Mouse (Mus musculus) lung, embryonic 16.5 days (tissue): ENCODE results near the gene Plekha1. TPM values are rescaled to one million over a fixed set of nuclear protein-coding genes. Genes with fewer than 3 reads are reported as not detected.

Experiments used
- ATAC-seq: fragments of 200-750 bp; cut with Nextera tagmentation; 2 replicates; pipeline ENCODE4 v1.8.0; 2017; ENCODE audit warnings: low read depth, mild to moderate bottlenecking, moderate library complexity
- H3K27ac ChIP-seq: fragments of 300-500 bp; sonication (generic); 2 replicates; pipeline ENCODE4 v1.5.1; 2014; ENCODE audit warnings: mild to moderate bottlenecking, control low read depth, low read length
- H3K27me3 ChIP-seq: fragments of 300-500 bp; sonication (generic); 2 replicates; pipeline ENCODE4 v1.6.1; 2014; ENCODE audit warnings: low read depth, low read length, mixed read lengths; ENCODE audit not compliant: control insufficient read depth, insufficient read depth
- H3K36me3 ChIP-seq: fragments of 300-500 bp; sonication (generic); 2 replicates; pipeline ENCODE4 v1.6.1; 2014; ENCODE audit warnings: low read length; ENCODE audit not compliant: control insufficient read depth, insufficient read depth
- H3K4me1 ChIP-seq: fragments of 300-500 bp; sonication (generic); replicated peaks from 2 replicates; pipeline ENCODE4 v1.6.1; 2014; ENCODE audit warnings: low read length, mixed read lengths; ENCODE audit not compliant: control insufficient read depth, insufficient read depth
- H3K4me2 ChIP-seq: fragments of 300-500 bp; sonication (generic); 2 replicates; pipeline ENCODE4 v1.6.1; 2014; ENCODE audit warnings: low read depth, low read length, control low read depth
- H3K4me3 ChIP-seq: fragments of 300-500 bp; sonication (generic); 2 replicates; pipeline ENCODE4 v1.5.1; 2014; ENCODE audit warnings: mild to moderate bottlenecking, low read length, control low read depth
- H3K9ac ChIP-seq: fragments of 300-500 bp; sonication (generic); 2 replicates; pipeline ENCODE4 v1.6.1; 2014; ENCODE audit warnings: low read length, control low read depth
- H3K9me3 ChIP-seq: fragments of 300-500 bp; sonication (generic); 2 replicates; pipeline ENCODE4 v1.6.1; 2016; ENCODE audit warnings: low read length; ENCODE audit not compliant: control insufficient read depth
- WGBS: fragments of 180-500 bp; shearing (Covaris S2); extraction: QIAGEN DNeasy Blood & Tissue Kit; methylation state at CpG from one replicate; pipeline ENCODE4 v1.1.7; 2014; 5-methylcytosine and 5-hydroxymethylcytosine counted together
- microRNA-seq: library from miRNA; unstranded; fragments of <30 nt; microRNA quantifications from one replicate; pipeline ENCODE4, GENCODE M21; 2016
- polyA plus RNA-seq: library from polyadenylated mRNA; unstranded; fragments of >200 nt; fragmentation: Nextera tagmentation; extraction: Ambion mirVana; gene quantifications from 2 replicates; pipeline ENCODE4 v1.2.1, GENCODE M21; 2015

Plekha1 gene
- polyA plus RNA-seq, 1 experiment from 2014 or later: 71.8 TPM

DNA sequence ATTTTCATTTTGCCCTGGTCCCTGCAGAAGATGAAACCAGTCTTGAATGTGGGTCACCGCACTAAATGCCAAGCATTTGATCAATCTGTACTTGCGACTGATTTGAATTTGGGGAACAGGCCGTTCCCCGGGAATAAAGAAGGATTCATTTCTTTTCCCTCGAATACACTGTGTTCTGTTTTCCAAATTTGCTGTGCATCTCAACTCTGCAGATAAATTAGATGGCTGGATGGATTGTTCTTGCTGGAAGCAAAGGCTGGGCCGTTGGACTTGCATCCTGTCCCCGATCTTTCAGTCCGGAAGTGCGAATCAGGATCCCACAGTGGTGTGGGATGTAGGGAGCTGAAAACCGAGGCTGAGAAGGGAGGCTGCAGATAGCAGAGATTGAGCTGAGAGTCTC is 87.8 kb downstream of the Plekha1 start:
- no peak for ATAC-seq
- H3K4me1 ChIP-seq: peaks cover 10% of the 10 kb centered on the region
- 90% methylated on average over 10 of the region's 10 CpGs for WGBS
- no peaks in the 10 kb centered on the region for H3K9me3 ChIP-seq
- H3K4me3 ChIP-seq: no peak overlapping the region
- H3K4me2 ChIP-seq: no peak overlapping the region
- H3K36me3 ChIP-seq: no peaks in the 10 kb centered on the region
- no peaks in the 10 kb centered on the region for H3K27me3 ChIP-seq
- H3K9ac ChIP-seq: no peak overlapping the region
- H3K27ac ChIP-seq: no peak overlapping the region

DNA sequence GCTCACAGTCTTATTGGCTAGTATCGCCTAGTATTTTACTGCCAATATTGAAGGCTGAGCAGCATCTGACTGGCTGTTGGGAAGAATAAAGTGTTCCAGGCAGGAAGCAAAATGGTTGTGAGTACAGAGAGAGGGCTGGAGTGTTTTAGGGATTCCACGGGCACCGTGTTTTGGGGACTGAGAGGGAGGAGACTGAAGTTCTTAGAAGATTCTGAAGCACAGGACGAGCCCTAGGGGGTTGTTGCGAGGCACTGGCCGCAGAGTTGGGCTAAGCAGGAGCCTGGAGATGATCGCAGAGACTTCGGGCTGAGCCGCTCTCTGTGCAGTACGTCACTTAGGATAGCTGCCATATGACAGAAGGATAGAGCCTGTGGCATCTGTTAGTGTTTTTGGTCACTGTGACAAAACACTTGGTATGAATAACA is 88.6 kb downstream of the Plekha1 start:
- peaks cover 3% of the 10 kb centered on the region for H3K4me1 ChIP-seq
- H3K36me3 ChIP-seq: no peaks in the 10 kb centered on the region
- ATAC-seq: no peak
- no peak overlapping the region for H3K27ac ChIP-seq
- no peaks in the 10 kb centered on the region for H3K27me3 ChIP-seq
- no peaks in the 10 kb centered on the region for H3K9me3 ChIP-seq
- no peak overlapping the region for H3K4me2 ChIP-seq
- no peak overlapping the region for H3K9ac ChIP-seq
- H3K4me3 ChIP-seq: no peak overlapping the region
- WGBS: 83% methylated on average over 10 of the region's 10 CpGs

DNA sequence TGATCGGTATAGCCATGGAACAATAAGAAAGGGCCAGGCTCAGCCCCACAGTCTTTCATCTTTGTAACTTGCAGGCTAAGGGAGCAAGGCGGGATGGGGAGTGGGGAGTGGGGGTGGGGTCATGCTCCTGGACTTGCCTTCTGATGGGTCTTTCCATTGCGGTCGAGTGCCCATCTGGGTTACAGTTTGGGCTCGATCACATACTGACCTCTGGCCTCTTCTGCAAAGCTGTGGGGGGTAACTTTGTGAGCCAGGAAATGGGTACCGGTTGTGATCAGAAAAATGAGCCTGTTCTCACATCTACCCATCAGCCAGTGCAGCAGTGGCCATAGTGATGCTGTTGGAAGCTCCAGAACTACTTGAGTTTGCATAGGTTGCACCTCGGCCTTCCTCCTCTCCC is 93.0 kb downstream of the Plekha1 start:
- Histone ChIP-seq H3K4me2 (no peak overlapping the region), H3K9me3 (no peaks in the 10 kb centered on the region)
- 72% methylated on average over 7 of the region's 7 CpGs for WGBS

DNA sequence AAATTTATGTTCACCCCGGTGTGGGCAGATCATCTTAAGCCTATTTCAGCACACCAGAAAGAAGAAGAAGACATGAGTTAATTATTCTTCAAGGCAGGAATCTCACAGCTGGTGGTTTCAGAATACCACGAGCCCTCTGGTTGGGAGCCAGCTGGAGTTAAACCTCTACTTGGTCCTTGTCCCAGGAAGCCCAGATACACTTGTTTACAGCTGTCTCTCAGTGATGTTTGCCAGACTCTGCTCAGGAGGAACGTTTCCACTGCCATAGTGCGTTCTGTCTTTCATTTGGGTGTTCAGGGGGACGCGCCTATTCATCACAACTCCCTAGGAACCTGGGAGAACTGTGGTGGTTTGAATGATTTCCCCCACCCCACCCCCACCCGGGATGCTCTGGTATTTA is 94.3 kb downstream of the Plekha1 start:
- no peaks in the 10 kb centered on the region for H3K36me3 ChIP-seq
- WGBS: 30% methylated on average over 7 of the region's 7 CpGs
- no peak overlapping the region for H3K9ac ChIP-seq
- no peak overlapping the region for H3K27ac ChIP-seq
- peaks cover 6% of the 10 kb centered on the region for H3K4me1 ChIP-seq
- H3K4me2 ChIP-seq: no peak overlapping the region
- peak; percentile 50; the same call in 1 of the 2 replicates for ATAC-seq
- H3K27me3 ChIP-seq: no peaks in the 10 kb centered on the region
- no peak overlapping the region for H3K4me3 ChIP-seq
- H3K9me3 ChIP-seq: no peaks in the 10 kb centered on the region

More for the DNA sequence above, 93.0 kb downstream of the Plekha1 start:
- no peak for ATAC-seq
- Histone ChIP-seq H3K27me3 (no peaks in the 10 kb centered on the region), H3K4me1 (no peaks in the 10 kb centered on the region), H3K36me3 (no peaks in the 10 kb centered on the region), H3K27ac (no peak overlapping the region), H3K9ac (no peak overlapping the region), H3K4me3 (no peak overlapping the region)

DNA sequence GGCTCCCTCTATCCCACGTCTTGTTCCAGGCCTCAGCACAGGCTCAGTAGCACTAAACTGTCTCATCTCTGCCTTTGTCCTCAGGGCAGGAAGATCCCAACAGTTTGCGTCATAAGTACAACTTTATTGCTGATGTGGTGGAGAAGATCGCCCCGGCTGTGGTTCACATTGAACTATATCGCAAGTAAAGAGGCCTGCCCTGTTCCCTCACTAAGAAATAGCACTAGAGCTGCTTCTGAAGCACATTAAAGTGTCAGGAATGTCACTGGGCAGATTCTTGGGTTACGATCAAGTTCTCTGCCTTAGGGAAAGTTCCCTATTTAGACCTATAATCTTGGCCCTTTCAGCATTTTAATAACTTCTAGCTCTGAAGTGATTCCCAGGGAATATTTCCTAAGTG is 95.9 kb downstream of the Plekha1 start:
- Histone ChIP-seq H3K27me3 (no peaks in the 10 kb centered on the region), H3K4me1 (peaks cover 10% of the 10 kb centered on the region), H3K4me3 (no peak overlapping the region), H3K27ac (no peak overlapping the region), H3K4me2 (no peak overlapping the region), H3K36me3 (no peaks in the 10 kb centered on the region), H3K9ac (no peak overlapping the region), H3K9me3 (no peaks in the 10 kb centered on the region)
- ATAC-seq: no peak
- WGBS: 63% methylated on average over 6 of the region's 6 CpGs

Small RNA genes within 50 kb of the gene (microRNA-seq; reads per million reads assigned to microRNA genes)
- not detected for gene Mir7061

Other genes with a start within 250 kb of the Plekha1 start
- 0.06 TPM in 1 of 2 replicates, not detected in the other for gene Btbd16, start 91.7 kb upstream of the Plekha1 start, polyA plus RNA-seq
- gene Htra1, start 70.4 kb downstream of the Plekha1 start, polyA plus RNA-seq: 71.6 and 75.7 TPM in 2 replicates
- 0.04 TPM in 1 of 2 replicates, not detected in the other for gene Dmbt1, start 166.3 kb downstream of the Plekha1 start, polyA plus RNA-seq